Mouse (Mus musculus): ENCODE results near the gene Uqcrh. TPM values are rescaled to one million over a fixed set of nuclear protein-coding genes. Genes with fewer than 3 reads are reported as not detected.

Uqcrh gene
- total RNA-seq, 2 experiments from 2014 or later, result 444 to 446 TPM

Other genes starting within 250 kb of the Uqcrh start
- gene Mob3c, start 247.0 kb downstream of the Uqcrh start, total RNA-seq (2021), result 1 to 10 TPM; 3.3 to 4.4 TPM
- 10 to 100 TPM; 33.1 to 38.6 TPM for gene Mknk1, start 235.9 kb downstream of the Uqcrh start, total RNA-seq (2021)
- under 1 TPM; 0.21 to 0.23 TPM for gene Kncn, start 190.7 kb downstream of the Uqcrh start, total RNA-seq (2021)
- gene 6430628N08Rik, start 184.4 kb downstream of the Uqcrh start, total RNA-seq (2021), result under 1 TPM; 0.27 to 0.37 TPM
- not detected for gene Dmbx1, start 135.1 kb downstream of the Uqcrh start, total RNA-seq (2021)
- 10 to 100 TPM; 88.4 to 89.8 TPM for gene Faah, start 57.1 kb downstream of the Uqcrh start, total RNA-seq (2021)
- 10 to 100 TPM; 10.7 to 11.4 TPM for gene Nsun4, start 21.2 kb downstream of the Uqcrh start, total RNA-seq (2021)
- 10 to 100 TPM; 45.3 to 47.7 TPM for gene Lrrc41, start 198 bp upstream of the Uqcrh start, total RNA-seq (2021)
- under 1 TPM; 0.32 to 0.64 TPM for gene Rad54l, start 48.6 kb upstream of the Uqcrh start, total RNA-seq (2021)
- gene Pomgnt1, start 48.8 kb upstream of the Uqcrh start, total RNA-seq (2021), result 10 to 100 TPM; 73.5 to 77.6 TPM
- gene Lurap1, start 76.3 kb upstream of the Uqcrh start, total RNA-seq (2021), result 10 to 100 TPM; 27.9 to 32.8 TPM
- under 1 TPM; 0.23 to 0.27 TPM for gene Tspan1, start 92.5 kb upstream of the Uqcrh start, total RNA-seq (2021)
- gene 1700042G07Rik, start 98.3 kb upstream of the Uqcrh start, total RNA-seq (2021), result not detected
- gene Gm49337, start 98.3 kb upstream of the Uqcrh start, total RNA-seq (2021), result not detected
- 10 to 100 TPM; 37.7 to 44.0 TPM for gene Pik3r3, start 146.5 kb upstream of the Uqcrh start, total RNA-seq (2021)

All from left cerebral cortex, postnatal 25 days (tissue).